Comparison of ENCODE assay signal across 9 mouse cellular contexts in the genomic region with DNA sequence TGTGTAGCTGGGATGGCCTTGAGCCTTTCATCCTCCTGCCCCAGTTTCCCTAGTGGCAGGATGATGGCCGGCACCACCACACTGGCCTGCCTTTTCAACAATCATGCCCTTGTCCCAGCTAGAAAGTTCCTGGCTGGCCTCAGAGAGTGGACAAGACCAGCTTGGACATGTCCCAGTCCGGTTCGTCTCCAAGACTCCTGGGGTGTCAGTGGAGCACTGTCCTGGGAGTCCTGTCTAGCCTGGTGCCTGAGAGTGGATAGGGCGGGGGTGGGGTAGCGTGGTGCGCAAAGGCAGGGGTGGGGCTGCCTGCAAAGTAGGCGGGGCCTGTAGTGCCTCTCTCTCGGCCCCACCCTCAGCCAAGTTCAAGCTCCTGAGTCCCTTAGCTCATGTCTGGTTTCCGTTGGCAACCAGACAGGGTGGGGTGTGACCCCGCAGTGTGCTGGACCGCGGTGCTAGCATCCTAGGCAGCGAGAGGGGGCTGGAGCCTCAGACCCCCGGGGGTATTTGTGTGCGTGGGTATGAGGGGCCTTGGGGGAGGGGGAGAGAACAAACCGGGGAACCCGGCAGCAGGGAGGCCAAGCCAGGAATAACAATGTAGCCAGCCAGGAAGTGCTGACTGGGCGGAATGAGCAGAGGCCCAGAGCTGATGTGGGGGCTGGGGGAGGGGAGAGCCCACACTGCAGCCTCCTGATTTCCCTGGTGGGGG. TPM values are rescaled to one million over a fixed set of nuclear protein-coding genes. Genes with fewer than 3 reads are reported as not detected.
A peak's percentile ranks its signal among the peaks of the same experiment; 100 is the strongest.
DNase-seq lines count a peak whose midpoint lies in the region; ATAC-seq and TF ChIP-seq lines count a peak whose summit lies in the region.
"Had no signal": no experiment of that assay in that cellular context is flagged by ENCODE, and none has a peak within 500 bp of the region (broad histone marks: within the 10 kb centered on the region; RNA-seq: fewer than 3 reads in every experiment).

No protein-coding gene starts in this region.

- H3K27ac ChIP-seq in left cerebral cortex, adult 2 months: peak overlapping the region; percentile 85
- peak overlapping the region; percentile 68 for H3K27ac ChIP-seq in forebrain, embryonic 13.5 days
- peak overlapping the region; percentile 96 for H3K27ac ChIP-seq in hindbrain, embryonic 11.5 days (ENCODE audit: low read depth, low read length)
- peak overlapping the region; percentile 80 for H3K27ac ChIP-seq in testis, adult 2 months (ENCODE audit: control insufficient read depth, insufficient read depth, low read depth, low read length)

- intact Hi-C loops in left cerebral cortex, adult 2 months (cut with DNase I): no loop called here
- intact Hi-C loops in left cerebral cortex, postnatal 25 days (cut with DNase I): no loop called here

- TF ChIP-seq POLR2A in testis, adult 2 months (IDR thresholded peaks at IDR 0.05; ENCODE audit: control insufficient read depth, low read depth, low read length): no peak

- no peak overlapping the region for H3K4me3 ChIP-seq in left cerebral cortex, adult 2 months
- 0 out of 2 replicates have a peak overlapping the region, but pooled peaks have one; percentile 3 for H3K4me3 ChIP-seq in forebrain, embryonic 13.5 days
- 0 out of 2 replicates have a peak overlapping the region, but pooled peaks have one; percentile 6 for H3K4me3 ChIP-seq in hindbrain, embryonic 11.5 days (ENCODE audit: low read depth, low read length)
- peak overlapping the region; percentile 84 for H3K4me3 ChIP-seq in megakaryocyte, embryonic 14.5 days (replicated peaks)
- peak overlapping the region; percentile 31 for H3K4me3 ChIP-seq in testis, adult 2 months (ENCODE audit: control insufficient read depth, low read depth, low read length)
- H3K4me3 ChIP-seq: myocyte had no signal

- peak; percentile 75 for ATAC-seq in forebrain, embryonic 13.5 days
- ATAC-seq in hindbrain, embryonic 11.5 days (ENCODE audit: low FRiP score): peak; percentile 87

- H3K27me3 ChIP-seq in forebrain, embryonic 13.5 days: peaks cover 20% of the 10 kb centered on the region
- H3K27me3 ChIP-seq in hindbrain, embryonic 11.5 days (ENCODE audit: control insufficient read depth, insufficient read depth, low read length): peaks cover 11% of the 10 kb centered on the region
- peaks cover 1% of the 10 kb centered on the region for H3K27me3 ChIP-seq in megakaryocyte, embryonic 14.5 days (replicated peaks)
- no peaks in the 10 kb centered on the region for H3K27me3 ChIP-seq in testis, adult 2 months (ENCODE audit: control insufficient read depth, insufficient read depth, low read length)

- 3% methylated on average over 18 of the region's 18 CpGs for WGBS in forebrain, embryonic 13.5 days
- WGBS in hindbrain, embryonic 11.5 days: 4% methylated on average over 18 of the region's 18 CpGs

- peaks cover 47% of the 10 kb centered on the region for H3K4me1 ChIP-seq in forebrain, embryonic 13.5 days
- peaks cover 26% of the 10 kb centered on the region for H3K4me1 ChIP-seq in hindbrain, embryonic 11.5 days (replicated peaks; ENCODE audit: control insufficient read depth, insufficient read depth, low read length)
- peaks cover 66% of the 10 kb centered on the region for H3K4me1 ChIP-seq in megakaryocyte, embryonic 14.5 days
- H3K4me1 ChIP-seq in testis, adult 2 months (ENCODE audit: control insufficient read depth, insufficient read depth, low read length): peaks cover 24% of the 10 kb centered on the region

- peak in 1 of 2 experiments; percentile 52 for DNase-seq in left cerebral cortex, adult 2 months (ENCODE audit: extremely low spot score in 1 of 2, low spot score in 2 of 2)
- no peak for DNase-seq in left cerebral cortex, adult 11 months (ENCODE audit: low spot score)
- peak; percentile 70 for DNase-seq in c-Kit-positive CD71-positive TER-119-positive erythroid progenitor cells, embryonic 14.5 days (ENCODE audit: low spot score)
- DNase-seq in hindbrain, embryonic 11.5 days (ENCODE audit: low spot score): peak; percentile 84
- peak; percentile 58 to 63 for DNase-seq in left cerebral cortex, postnatal 25 days (ENCODE audit: low spot score in 2 of 2)

- H3K9ac ChIP-seq in forebrain, embryonic 13.5 days: peak overlapping the region; percentile 58
- peak overlapping the region; percentile 52; the same call in 1 of the 2 replicates for H3K9ac ChIP-seq in hindbrain, embryonic 11.5 days (ENCODE audit: low read depth, low read length)

- peaks cover 55% of the 10 kb centered on the region for H3K36me3 ChIP-seq in forebrain, embryonic 13.5 days (ENCODE audit: poor library complexity, severe bottlenecking)
- H3K36me3 ChIP-seq in hindbrain, embryonic 11.5 days (ENCODE audit: control insufficient read depth, insufficient read depth, low read length): no peaks in the 10 kb centered on the region
- peaks cover 90% of the 10 kb centered on the region for H3K36me3 ChIP-seq in megakaryocyte, embryonic 14.5 days (replicated peaks; ENCODE audit: low read length)
- no peaks in the 10 kb centered on the region for H3K36me3 ChIP-seq in testis, adult 2 months (ENCODE audit: control insufficient read depth, insufficient read depth, low read length)

- peak; percentile 7; the same call in 1 of the 2 replicates for TF ChIP-seq CTCF in left cerebral cortex, adult 2 months (IDR thresholded peaks at IDR 0.05)
- no peak for TF ChIP-seq CTCF in testis, adult 2 months (IDR thresholded peaks at IDR 0.05; ENCODE audit: control insufficient read depth, insufficient read depth, insufficient replicate concordance, low read depth, low read length)

- no peaks in the 10 kb centered on the region for H3K9me3 ChIP-seq in forebrain, embryonic 13.5 days (replicated peaks)
- no peaks in the 10 kb centered on the region for H3K9me3 ChIP-seq in hindbrain, embryonic 11.5 days (ENCODE audit: control insufficient read depth, low read length)
- no peaks in the 10 kb centered on the region for H3K9me3 ChIP-seq in megakaryocyte, embryonic 14.5 days

- H3K4me2 ChIP-seq in forebrain, embryonic 13.5 days: peak overlapping the region; percentile 41
- H3K4me2 ChIP-seq in hindbrain, embryonic 11.5 days (replicated peaks; ENCODE audit: low read depth, low read length): peak overlapping the region; percentile 27

RNA-seq across cellular contexts. Expression of a gene that starts 8.8 kb away (rescaled TPM):
- 1 to 10 TPM; 1.3 to 1.4 TPM for total RNA-seq in left cerebral cortex, adult 2 months (2021)
- polyA plus RNA-seq in forebrain, embryonic 13.5 days (2015; fragmentation: Nextera tagmentation; extraction: Ambion mirVana): 1.8 TPM in 2 replicates
- 2.7 and 4.1 TPM in 2 replicates for polyA plus RNA-seq in hindbrain, embryonic 11.5 days (2014; fragmentation: Nextera tagmentation; extraction: Ambion mirVana)
- 1 to 10 TPM in 1 of 2 experiments, under 1 TPM in 1; 0.89 to 1.5 TPM for total RNA-seq in left cerebral cortex, postnatal 25 days (2021)
- 4.4 TPM in 1 of 2 replicates, not detected in the other for polyA plus RNA-seq in megakaryocyte, embryonic 14.5 days (2012; ENCODE audit: insufficient read depth, low replicate concordance)
- 3,568 and 3,612 TPM in 2 replicates for polyA plus RNA-seq in testis, adult 2 months (2012; rRNA removed)

RNA-seq across cellular contexts. Expression of a gene that starts 12.9 kb away (rescaled TPM):
- total RNA-seq in left cerebral cortex, adult 2 months (2021): 1 to 10 TPM; 5.1 to 7.1 TPM
- polyA plus RNA-seq in forebrain, embryonic 13.5 days (2015; fragmentation: Nextera tagmentation; extraction: Ambion mirVana): 2.1 and 2.3 TPM in 2 replicates
- polyA plus RNA-seq in hindbrain, embryonic 11.5 days (2014; fragmentation: Nextera tagmentation; extraction: Ambion mirVana): 0.49 and 1.0 TPM in 2 replicates
- total RNA-seq in left cerebral cortex, postnatal 25 days (2021): 1 to 10 TPM; 4.0 to 4.1 TPM
- 8.4 TPM in 1 of 2 replicates, not detected in the other for polyA plus RNA-seq in megakaryocyte, embryonic 14.5 days (2012; ENCODE audit: insufficient read depth, low replicate concordance)
- 0.65 TPM in 1 of 2 replicates, not detected in the other for polyA plus RNA-seq in testis, adult 2 months (2012; rRNA removed)

RNA-seq across cellular contexts. Expression of a gene that starts 17.4 kb away (rescaled TPM):
- total RNA-seq in left cerebral cortex, adult 2 months (2021): 1 to 10 TPM; 2.0 to 3.4 TPM
- polyA plus RNA-seq in forebrain, embryonic 13.5 days (2015; fragmentation: Nextera tagmentation; extraction: Ambion mirVana): 4.2 and 5.8 TPM in 2 replicates
- 2.2 and 3.2 TPM in 2 replicates for polyA plus RNA-seq in hindbrain, embryonic 11.5 days (2014; fragmentation: Nextera tagmentation; extraction: Ambion mirVana)
- total RNA-seq in left cerebral cortex, postnatal 25 days (2021): 1 to 10 TPM; 3.5 to 4.2 TPM
- 0.89 TPM in 1 of 2 replicates, not detected in the other for polyA plus RNA-seq in megakaryocyte, embryonic 14.5 days (2012; ENCODE audit: insufficient read depth, low replicate concordance)
- polyA plus RNA-seq in testis, adult 2 months (2012; rRNA removed): 1.2 and 1.6 TPM in 2 replicates

RNA-seq across cellular contexts. Expression of a gene that starts 17.4 kb away (rescaled TPM):
- total RNA-seq in left cerebral cortex, adult 2 months (2021): 10 to 100 TPM; 87.1 to 95.1 TPM
- 76.7 and 87.3 TPM in 2 replicates for polyA plus RNA-seq in forebrain, embryonic 13.5 days (2015; fragmentation: Nextera tagmentation; extraction: Ambion mirVana)
- 44.8 and 52.6 TPM in 2 replicates for polyA plus RNA-seq in hindbrain, embryonic 11.5 days (2014; fragmentation: Nextera tagmentation; extraction: Ambion mirVana)
- total RNA-seq in left cerebral cortex, postnatal 25 days (2021): 10 to 100 TPM; 83.7 to 87.7 TPM
- 80.4 and 114 TPM in 2 replicates for polyA plus RNA-seq in megakaryocyte, embryonic 14.5 days (2012; ENCODE audit: insufficient read depth, low replicate concordance)
- polyA plus RNA-seq in testis, adult 2 months (2012; rRNA removed): 38.5 and 46.3 TPM in 2 replicates

RNA-seq across cellular contexts. Expression of a gene that starts 23.4 kb away (rescaled TPM):
- 10 to 100 TPM; 69.1 to 70.6 TPM for total RNA-seq in left cerebral cortex, adult 2 months (2021)
- 117 and 128 TPM in 2 replicates for polyA plus RNA-seq in forebrain, embryonic 13.5 days (2015; fragmentation: Nextera tagmentation; extraction: Ambion mirVana)
- 83.0 and 92.1 TPM in 2 replicates for polyA plus RNA-seq in hindbrain, embryonic 11.5 days (2014; fragmentation: Nextera tagmentation; extraction: Ambion mirVana)
- total RNA-seq in left cerebral cortex, postnatal 25 days (2021): 10 to 100 TPM; 63.5 to 70.2 TPM
- 71.2 and 72.9 TPM in 2 replicates for polyA plus RNA-seq in megakaryocyte, embryonic 14.5 days (2012; ENCODE audit: insufficient read depth, low replicate concordance)
- 161 and 178 TPM in 2 replicates for polyA plus RNA-seq in testis, adult 2 months (2012; rRNA removed)

Comparison
In these comparisons a context has a peak if more than half of its experiments do, and no peak if none do; other contexts are left out.
1. RNA of a gene that starts 8.8 kb away (polyA plus RNA-seq): 3,568 to 3,612 TPM in testis, adult 2 months; 4.4 TPM in megakaryocyte, embryonic 14.5 days, 2.7 to 4.1 TPM in hindbrain, embryonic 11.5 days and 1.8 TPM in forebrain, embryonic 13.5 days; every median in the first group is over 100 times any median in the second.
2. Peak in every context shown above with its lines, with median percentiles within 50 percentile points of each other: H3K27ac ChIP-seq.